Mouse (Mus musculus): ENCODE data around the gene Azin2. TPM values are rescaled to one million over a fixed set of nuclear protein-coding genes. Genes with fewer than 3 reads are reported as not detected.

The Azin2 gene
- 1 to 10 TPM; 3.2 to 3.9 TPM for total RNA-seq (2021)
- long read RNA-seq, experiment 1, partial matches to known transcripts, result 3 of 11 reads
- long read RNA-seq, experiment 1, other reads (novel, unspliced or antisense), result 5 of 11 reads
- long read RNA-seq, experiment 2, transcript Azin2-201 (11 exons, 2,063 nt), result major isoform, 6 of 9 reads
- long read RNA-seq, experiment 2, partial matches to known transcripts, result 0 of 9 reads
- long read RNA-seq, experiment 2, other reads (novel, unspliced or antisense), result 1 of 9 reads

- DNase-seq, result peak; percentile 95
Observed at GRCm38 (mm10) chr4:128962029-128962925, at the start of gene Azin2. Gene Azin2, minus strand, starts transcription at chr4:128962442.

- peak; percentile 50 for DNase-seq
Observed at GRCm38 (mm10) chr4:129011604-129012121, 49.4 kb upstream of the Azin2 start.

- no peak for DNase-seq
Observed at GRCm38 (mm10) chr4:129009521-129009920, 47.3 kb upstream of the Azin2 start.

GRCm38 (mm10) chr4:129008672-129009071 lies 46.4 kb upstream of the Azin2 start:
- no peak for DNase-seq

- DNase-seq, result no peak
Observed at GRCm38 (mm10) chr4:129008006-129008519, 45.8 kb upstream of the Azin2 start.

- no peak for DNase-seq
Observed at GRCm38 (mm10) chr4:129003720-129004119, 41.5 kb upstream of the Azin2 start.

- no peak for DNase-seq
Observed at GRCm38 (mm10) chr4:129000786-129001185, 38.5 kb upstream of the Azin2 start.

GRCm38 (mm10) chr4:128998401-128998800 lies 36.2 kb upstream of the Azin2 start:
- no peak for DNase-seq

- DNase-seq, result no peak
Observed at GRCm38 (mm10) chr4:128997258-128997657, 35.0 kb upstream of the Azin2 start.

- no peak for DNase-seq
Observed at GRCm38 (mm10) chr4:128995238-128995637, 33.0 kb upstream of the Azin2 start.

- DNase-seq, result no peak
Observed at GRCm38 (mm10) chr4:128993675-128994074, 31.4 kb upstream of the Azin2 start.

GRCm38 (mm10) chr4:128993025-128993662 lies 30.9 kb upstream of the Azin2 start:
- peak; percentile 88 for DNase-seq

GRCm38 (mm10) chr4:128992176-128992575 lies 29.9 kb upstream of the Azin2 start:
- DNase-seq, result no peak

GRCm38 (mm10) chr4:128991500-128992008 lies 29.3 kb upstream of the Azin2 start, which contains the start of gene Ak2:
Gene Ak2, plus strand, starts transcription at chr4:128991958.
- DNase-seq, result no peak

GRCm38 (mm10) chr4:128989678-128990077 lies 27.4 kb upstream of the Azin2 start:
- no peak for DNase-seq

- no peak for DNase-seq
Observed at GRCm38 (mm10) chr4:128988911-128989310, 26.7 kb upstream of the Azin2 start.

- no peak for DNase-seq
Observed at GRCm38 (mm10) chr4:128984600-128984999, 22.4 kb upstream of the Azin2 start.

GRCm38 (mm10) chr4:128983656-128984055 lies 21.4 kb upstream of the Azin2 start:
- no peak for DNase-seq

GRCm38 (mm10) chr4:128983151-128983550 lies 20.9 kb upstream of the Azin2 start:
- DNase-seq, result no peak

GRCm38 (mm10) chr4:128981833-128982180 lies 19.6 kb upstream of the Azin2 start:
- no peak for DNase-seq

- no peak for DNase-seq
Observed at GRCm38 (mm10) chr4:128980890-128981832, 18.9 kb upstream of the Azin2 start.

Measured in gastrocnemius, postnatal 10 days (tissue).